Mouse (Mus musculus): ENCODE measurements around the gene A330070K13Rik.

The A330070K13Rik gene

GRCm38 (mm10) chr5:130384222-130384912, at the start of gene A330070K13Rik:
TSS of gene A330070K13Rik (minus strand) at chr5:130384631.
- no peak for TF ChIP-seq GATA4 (IDR thresholded peaks at IDR 0.05; ENCODE audit: insufficient replicate concordance, low read length)

- TF ChIP-seq GATA4 (IDR thresholded peaks at IDR 0.05; ENCODE audit: insufficient replicate concordance, low read length) = no peak
These were observed 27.1 kb upstream of the A330070K13Rik start for GRCm38 (mm10) chr5:130411516-130411915.

GRCm38 (mm10) chr5:130409706-130410105, 25.3 kb upstream of the A330070K13Rik start:
- no peak for TF ChIP-seq GATA4 (IDR thresholded peaks at IDR 0.05; ENCODE audit: insufficient replicate concordance, low read length)

GRCm38 (mm10) chr5:130405201-130405600, 20.8 kb upstream of the A330070K13Rik start:
- no peak for TF ChIP-seq GATA4 (IDR thresholded peaks at IDR 0.05; ENCODE audit: insufficient replicate concordance, low read length)

GRCm38 (mm10) chr5:130400136-130400917, 15.9 kb upstream of the A330070K13Rik start:
- TF ChIP-seq GATA4 (IDR thresholded peaks at IDR 0.05; ENCODE audit: insufficient replicate concordance, low read length) = no peak

- TF ChIP-seq GATA4 (IDR thresholded peaks at IDR 0.05; ENCODE audit: insufficient replicate concordance, low read length) = no peak
These were observed 10.7 kb upstream of the A330070K13Rik start for GRCm38 (mm10) chr5:130395142-130395541.

GRCm38 (mm10) chr5:130394386-130394785, 10.0 kb upstream of the A330070K13Rik start:
- TF ChIP-seq GATA4 (IDR thresholded peaks at IDR 0.05; ENCODE audit: insufficient replicate concordance, low read length) = no peak

- no peak for TF ChIP-seq GATA4 (IDR thresholded peaks at IDR 0.05; ENCODE audit: insufficient replicate concordance, low read length)
These were observed 9.4 kb upstream of the A330070K13Rik start for GRCm38 (mm10) chr5:130393618-130394355.

GRCm38 (mm10) chr5:130386418-130386817, 2.0 kb upstream of the A330070K13Rik start:
- TF ChIP-seq GATA4 (IDR thresholded peaks at IDR 0.05; ENCODE audit: insufficient replicate concordance, low read length) = no peak

- no peak for TF ChIP-seq GATA4 (IDR thresholded peaks at IDR 0.05; ENCODE audit: insufficient replicate concordance, low read length)
These were observed 9.0 kb downstream of the A330070K13Rik start for GRCm38 (mm10) chr5:130375411-130375810.

- no peak for TF ChIP-seq GATA4 (IDR thresholded peaks at IDR 0.05; ENCODE audit: insufficient replicate concordance, low read length)
These were observed 15.2 kb downstream of the A330070K13Rik start, which contains the start of gene Caln1 for GRCm38 (mm10) chr5:130369237-130369636. TSS of gene Caln1 (plus strand) at chr5:130369455.

GRCm38 (mm10) chr5:130368236-130368635, 16.2 kb downstream of the A330070K13Rik start:
- no peak for TF ChIP-seq GATA4 (IDR thresholded peaks at IDR 0.05; ENCODE audit: insufficient replicate concordance, low read length)

- no peak for TF ChIP-seq GATA4 (IDR thresholded peaks at IDR 0.05; ENCODE audit: insufficient replicate concordance, low read length)
These were observed 20.7 kb downstream of the A330070K13Rik start for GRCm38 (mm10) chr5:130363773-130364172.

- TF ChIP-seq GATA4 (IDR thresholded peaks at IDR 0.05; ENCODE audit: insufficient replicate concordance, low read length) = no peak
These were observed 21.3 kb downstream of the A330070K13Rik start for GRCm38 (mm10) chr5:130363111-130363510.

- no peak for TF ChIP-seq GATA4 (IDR thresholded peaks at IDR 0.05; ENCODE audit: insufficient replicate concordance, low read length)
These were observed 29.2 kb downstream of the A330070K13Rik start for GRCm38 (mm10) chr5:130355223-130355622.
